Mouse (Mus musculus) ES-E14 (cell line): Measurements from ENCODE around the gene Kcna2. TPM values are rescaled to one million over a fixed set of nuclear protein-coding genes. Genes with fewer than 3 reads are reported as not detected.

ENCODE experiments used
- DNase-seq: peaks from one replicate; pipeline ENCODE4 v3.0.0-alpha.2; 2013; ENCODE audit warnings: low read depth, low spot score
- H3K27ac ChIP-seq: 2 replicates; pipeline ENCODE4 v1.5.1; 2012; ENCODE audit warnings: low read depth, mild to moderate bottlenecking, low read length, moderate library complexity, mixed read lengths; ENCODE audit not compliant: poor library complexity, insufficient read depth, severe bottlenecking
- H3K36me3 ChIP-seq: 2 replicates; pipeline ENCODE4 v1.6.1; 2012; ENCODE audit warnings: mild to moderate bottlenecking, low read length, moderate library complexity, mixed read lengths; ENCODE audit not compliant: control insufficient read depth, poor library complexity, insufficient read depth, severe bottlenecking
- H3K4me1 ChIP-seq, 2 experiments: fragments of 150-350 bp in 1 of 2; sonication (generic) in 1 of 2; 2 replicates each; pipeline ENCODE4 v1.6.1; 2012; ENCODE audit warnings: low read length in 2 of 2, mild to moderate bottlenecking in 1 of 2, mixed read lengths in 1 of 2; ENCODE audit not compliant: control insufficient read depth in 2 of 2, insufficient read depth in 2 of 2, poor library complexity in 1 of 2
- H3K4me3 ChIP-seq, 2 experiments: fragments of 150-350 bp in 1 of 2; sonication (generic) in 1 of 2; 2 replicates each; pipeline ENCODE4 v1.5.1; 2012; ENCODE audit warnings: low read length in 2 of 2, low read depth in 1 of 2, mild to moderate bottlenecking in 1 of 2, mixed read lengths in 1 of 2; ENCODE audit not compliant: insufficient read depth in 1 of 2, poor library complexity in 1 of 2, severe bottlenecking in 1 of 2
- H3K9ac ChIP-seq: 2 replicates; pipeline ENCODE4 v1.6.1; 2012; ENCODE audit warnings: low read depth, mild to moderate bottlenecking, low read length, mixed read lengths; ENCODE audit not compliant: poor library complexity, insufficient read depth, severe bottlenecking
- H3K9me3 ChIP-seq: fragments of 150-350 bp; sonication (generic); 2 replicates; pipeline ENCODE4 v1.6.1; 2012; ENCODE audit warnings: low read depth, mild to moderate bottlenecking, low read length; ENCODE audit not compliant: control insufficient read depth, insufficient read depth
- CHD2 ChIP-seq: IDR thresholded peaks from 2 replicates; pipeline ENCODE4 v1.6.1; 2014; ENCODE audit warnings: mild to moderate bottlenecking, low read depth, low read length, inconsistent platforms
- HCFC1 ChIP-seq: IDR thresholded peaks from 2 replicates; pipeline ENCODE4 v1.6.1; 2012; ENCODE audit warnings: low read length, inconsistent platforms, borderline replicate concordance; ENCODE audit not compliant: insufficient read depth
- MAFK ChIP-seq: IDR thresholded peaks from 2 replicates; pipeline ENCODE4 v1.6.1; 2014; ENCODE audit warnings: mild to moderate bottlenecking, low read depth, low read length, inconsistent platforms; ENCODE audit not compliant: insufficient read depth
- ZC3H11A ChIP-seq: IDR thresholded peaks from 2 replicates; pipeline ENCODE4 v1.6.1; 2012; ENCODE audit warnings: low read depth, mild to moderate bottlenecking, inconsistent platforms, low read length, borderline replicate concordance
- ZNF384 ChIP-seq: IDR thresholded peaks from 2 replicates; pipeline ENCODE4 v1.6.1; 2012; ENCODE audit warnings: low read depth, low read length, inconsistent platforms
- in situ Hi-C, 2 experiments: fragments of 600-800 bp; cut with MboI; formaldehyde crosslinking; loops; one replicate each; pipeline ENCODE4 v1.15.1; 2025; ENCODE audit warnings: low sequenced_read_pairs in 2 of 2, inconsistent platforms in 1 of 2; ENCODE audit not compliant: unreplicated experiment in 2 of 2
- total RNA-seq: library from RNA; depleted of rRNA; stranded (reverse); fragments of 300-350 nt; gene quantifications from 2 replicates; pipeline ENCODE4 v1.2.3, GENCODE M21; 2012

The Kcna2 gene
- total RNA-seq, 1 experiment: under 0.01 TPM

DNA sequence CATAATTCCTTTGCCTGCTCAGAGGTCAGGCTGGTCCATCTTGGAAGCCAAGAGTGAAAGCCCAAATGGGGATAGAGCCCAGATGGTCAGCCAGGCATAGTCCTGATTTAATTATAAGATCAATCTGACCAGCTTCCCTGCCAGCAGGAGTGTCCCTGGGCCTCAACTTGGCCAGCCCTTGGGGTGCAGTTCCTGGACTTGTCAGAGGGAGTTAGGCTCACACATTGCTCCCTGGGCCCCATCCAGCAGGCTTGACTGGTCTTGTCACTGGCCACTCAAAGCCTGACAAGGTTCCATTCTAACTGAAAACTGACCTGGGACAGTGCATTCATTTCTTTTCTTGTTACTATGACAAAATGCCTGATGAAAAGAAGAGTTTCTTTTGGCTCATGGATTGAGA, 21.4 kb downstream of the Kcna2 start:
- no peaks in the 10 kb centered on the region for H3K9me3 ChIP-seq
- no peaks in the 10 kb centered on the region for H3K36me3 ChIP-seq
- no peak overlapping the region for H3K4me3 ChIP-seq
- in situ Hi-C loops: no loop called here
- H3K9ac ChIP-seq: no peak overlapping the region
- no peak for TF ChIP-seq ZC3H11A
- no peak for TF ChIP-seq MAFK
- no peak for TF ChIP-seq ZNF384
- TF ChIP-seq HCFC1: no peak
- no peak for TF ChIP-seq CHD2
- no peak for DNase-seq
- H3K4me1 ChIP-seq: no peaks in the 10 kb centered on the region
- H3K27ac ChIP-seq: no peak overlapping the region

- H3K4me1 ChIP-seq: no peaks in the 10 kb centered on the region
- H3K9me3 ChIP-seq: no peaks in the 10 kb centered on the region
- no peak overlapping the region for H3K4me3 ChIP-seq
- H3K36me3 ChIP-seq: no peaks in the 10 kb centered on the region
- no peak overlapping the region for H3K27ac ChIP-seq
- H3K9ac ChIP-seq: no peak overlapping the region
- TF ChIP-seq ZC3H11A: no peak
- no peak for TF ChIP-seq HCFC1
- TF ChIP-seq ZNF384: no peak
- no peak for TF ChIP-seq MAFK
- no peak for TF ChIP-seq CHD2
- in situ Hi-C loops: no loop called here
- no peak for DNase-seq
Measured at GRCm38 (mm10) chr3:107127667-107128066, 26.7 kb downstream of the Kcna2 start.

DNA sequence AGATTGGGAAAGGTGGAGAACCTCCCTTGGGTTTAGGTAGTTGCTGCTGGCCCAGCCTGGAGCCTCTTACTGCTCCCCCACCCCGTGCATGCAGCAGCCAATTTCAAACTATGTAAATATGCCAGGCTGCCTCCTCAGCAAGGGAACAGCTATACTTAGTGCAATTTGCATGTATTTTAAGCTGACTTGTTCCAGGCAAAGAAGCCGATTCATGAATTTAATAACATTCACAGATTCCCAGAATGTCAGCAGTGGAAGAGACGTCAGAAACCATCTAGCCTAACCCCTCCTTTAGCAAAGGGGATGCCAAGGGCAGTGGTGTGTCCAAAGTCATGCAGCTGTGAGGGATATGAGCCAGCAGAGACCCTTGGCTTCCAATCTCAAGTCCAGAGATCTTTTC, 27.5 kb downstream of the Kcna2 start:
- in situ Hi-C loops: no loop called here
- H3K27ac ChIP-seq: no peak overlapping the region
- H3K36me3 ChIP-seq: no peaks in the 10 kb centered on the region
- TF ChIP-seq MAFK: no peak
- no peak for TF ChIP-seq CHD2
- no peak for TF ChIP-seq HCFC1
- no peak for TF ChIP-seq ZNF384
- TF ChIP-seq ZC3H11A: no peak
- no peaks in the 10 kb centered on the region for H3K9me3 ChIP-seq
- no peak overlapping the region for H3K9ac ChIP-seq
- DNase-seq: no peak
- H3K4me1 ChIP-seq: no peaks in the 10 kb centered on the region
- no peak overlapping the region for H3K4me3 ChIP-seq

GRCm38 (mm10) chr3:107129251-107129650, 28.3 kb downstream of the Kcna2 start:
- no peak overlapping the region for H3K27ac ChIP-seq
- TF ChIP-seq CHD2 (no peak), ZNF384 (no peak), HCFC1 (no peak), MAFK (no peak), ZC3H11A (no peak)
- no peaks in the 10 kb centered on the region for H3K36me3 ChIP-seq
- no peaks in the 10 kb centered on the region for H3K9me3 ChIP-seq
- in situ Hi-C loops: no loop called here
- no peak overlapping the region for H3K9ac ChIP-seq
- no peaks in the 10 kb centered on the region for H3K4me1 ChIP-seq
- no peak overlapping the region for H3K4me3 ChIP-seq
- no peak for DNase-seq

GRCm38 (mm10) chr3:107130661-107131326, 29.8 kb downstream of the Kcna2 start:
- Histone ChIP-seq H3K27ac (no peak overlapping the region), H3K4me1 (no peaks in the 10 kb centered on the region), H3K36me3 (no peaks in the 10 kb centered on the region), H3K9me3 (no peaks in the 10 kb centered on the region), H3K4me3 (no peak overlapping the region), H3K9ac (no peak overlapping the region)
- TF ChIP-seq ZNF384 (no peak), HCFC1 (no peak), ZC3H11A (no peak), CHD2 (no peak), MAFK (no peak)
- in situ Hi-C loops: no loop called here
- DNase-seq: no peak
